Mouse (Mus musculus) stomach, postnatal 0 days (tissue): ENCODE results near the gene Reep3.

Experiments
- CTCF ChIP-seq: IDR thresholded peaks from 2 replicates; pipeline ENCODE4 v1.5.1; 2016; ENCODE audit warnings: antibody characterized with exemption, low read depth, mild to moderate bottlenecking, moderate library complexity
- EP300 ChIP-seq: optimal IDR thresholded peaks from 2 replicates; pipeline ENCODE3; 2016; ENCODE audit warnings: antibody characterized with exemption

GRCm38 (mm10) chr10:67071389-67071788, 25.4 kb downstream of the Reep3 start:
- no peak for TF ChIP-seq CTCF
- TF ChIP-seq EP300 = no peak
